Mouse (Mus musculus): ENCODE results near the gene Per1.

- TF ChIP-seq CTCF (IDR thresholded peaks at IDR 0.05; ENCODE audit: control insufficient read depth, insufficient read depth, insufficient read length) (no peak), MYOG (IDR thresholded peaks at IDR 0.05; ENCODE audit: control insufficient read depth, extremely low read depth, insufficient read length) (no peak), USF1 (IDR thresholded peaks at IDR 0.05; ENCODE audit: low read depth) (no peak), MYOD1 (IDR thresholded peaks at IDR 0.05; ENCODE audit: control insufficient read depth, insufficient read length, low read depth) (no peak), FOSL1 (IDR thresholded peaks at IDR 0.05; ENCODE audit: insufficient read depth, low read length, poor library complexity, severe bottlenecking) (no peak)
Measured at GRCm38 (mm10) chr11:69110319-69111046, 15.5 kb downstream of the Per1 start.

Data from C2C12 (cell line).